Mouse (Mus musculus) embryonic fibroblast, embryonic 13.5 days (primary cell): ENCODE results near the gene Grasp. TPM values are rescaled to one million over a fixed set of nuclear protein-coding genes. Genes with fewer than 3 reads are reported as not detected.

ENCODE experiments used
- H3K27ac ChIP-seq: 2 replicates; pipeline ENCODE4 v1.5.1; 2012; ENCODE audit warnings: low read length, control low read depth, inconsistent platforms; ENCODE audit not compliant: insufficient read depth
- H3K4me1 ChIP-seq: 2 replicates; pipeline ENCODE4 v1.6.1; 2011; ENCODE audit warnings: low read length; ENCODE audit not compliant: control insufficient read depth, insufficient read depth
- H3K4me3 ChIP-seq: 2 replicates; pipeline ENCODE4 v1.5.1; 2011; ENCODE audit warnings: mild to moderate bottlenecking, control low read depth, low read length; ENCODE audit not compliant: insufficient read depth
- CTCF ChIP-seq: IDR thresholded peaks from 2 replicates; pipeline ENCODE4 v1.5.1; 2011; ENCODE audit warnings: mild to moderate bottlenecking, control low read depth, low read length, moderate library complexity, borderline replicate concordance; ENCODE audit not compliant: insufficient read depth
- POLR2A ChIP-seq: IDR thresholded peaks from 2 replicates; pipeline ENCODE4 v1.6.1; 2011; ENCODE audit warnings: low read depth, mild to moderate bottlenecking, control low read depth, low read length, moderate library complexity
- polyA plus RNA-seq: library from polyadenylated mRNA; stranded (reverse); fragments of >200 nt; gene quantifications from 2 replicates; pipeline ENCODE4 v1.2.4, GENCODE M21; 2011; ENCODE audit warnings: low read depth; ENCODE audit not compliant: missing spikeins, insufficient read length

Gene Grasp
- 9.0 and 9.3 TPM in 2 replicates for polyA plus RNA-seq

DNA sequence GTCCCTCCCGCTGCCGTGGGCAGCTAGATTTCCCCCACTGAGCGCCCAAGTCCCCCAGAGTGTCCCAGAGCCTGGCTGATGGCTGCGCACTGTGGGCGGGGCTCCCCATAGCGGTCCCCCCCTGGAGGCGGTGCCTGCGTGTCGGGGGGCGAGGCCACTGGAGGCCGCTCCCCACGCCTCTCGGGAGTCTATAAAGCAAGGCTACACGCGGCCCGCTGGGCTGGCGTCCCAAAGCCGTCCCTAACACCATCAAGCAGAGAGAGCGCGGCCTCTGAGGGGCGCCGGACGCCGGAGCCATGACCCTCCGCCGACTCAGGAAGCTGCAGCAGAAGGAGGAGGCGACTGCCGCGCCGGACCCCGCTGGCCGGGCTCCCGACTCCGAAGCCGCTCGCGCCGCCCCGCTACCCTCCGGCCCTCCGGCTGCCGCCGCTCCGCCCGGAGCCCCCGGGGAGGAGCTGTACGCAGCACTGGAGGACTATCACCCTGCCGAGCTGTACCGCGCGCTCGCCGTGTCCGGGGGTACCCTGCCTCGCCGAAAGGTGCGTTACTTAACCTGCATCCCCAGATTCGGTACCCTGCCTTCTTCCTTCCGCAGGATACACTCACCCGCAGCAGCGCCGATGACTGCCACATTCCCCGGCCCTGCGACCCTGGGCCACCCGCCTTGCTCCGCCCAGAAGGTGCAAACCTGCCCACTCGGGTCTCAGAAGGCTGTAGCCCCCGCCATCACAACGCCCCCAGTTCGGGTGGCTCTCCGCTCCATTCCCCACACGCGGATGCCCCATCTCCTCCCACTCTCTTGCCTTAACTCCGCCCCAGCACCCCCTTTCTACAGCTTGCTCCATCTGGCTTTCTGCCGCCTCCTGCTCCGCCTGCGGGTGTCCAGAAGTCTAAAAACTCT lies at the start of gene Grasp:
TSS of gene Grasp (plus strand) at position 183 of the 901 bp plus-strand sequence.
- Histone ChIP-seq H3K4me3 (peak within 1 kb of the TSS; percentile 86), H3K27ac (peak within 1 kb of the TSS; percentile 14; the same call in 1 of the 2 replicates), H3K4me1 (peaks cover 18% of the 10 kb centered on the region)
- TF ChIP-seq CTCF, result no peak
- TF ChIP-seq POLR2A, result peak; percentile 98

DNA sequence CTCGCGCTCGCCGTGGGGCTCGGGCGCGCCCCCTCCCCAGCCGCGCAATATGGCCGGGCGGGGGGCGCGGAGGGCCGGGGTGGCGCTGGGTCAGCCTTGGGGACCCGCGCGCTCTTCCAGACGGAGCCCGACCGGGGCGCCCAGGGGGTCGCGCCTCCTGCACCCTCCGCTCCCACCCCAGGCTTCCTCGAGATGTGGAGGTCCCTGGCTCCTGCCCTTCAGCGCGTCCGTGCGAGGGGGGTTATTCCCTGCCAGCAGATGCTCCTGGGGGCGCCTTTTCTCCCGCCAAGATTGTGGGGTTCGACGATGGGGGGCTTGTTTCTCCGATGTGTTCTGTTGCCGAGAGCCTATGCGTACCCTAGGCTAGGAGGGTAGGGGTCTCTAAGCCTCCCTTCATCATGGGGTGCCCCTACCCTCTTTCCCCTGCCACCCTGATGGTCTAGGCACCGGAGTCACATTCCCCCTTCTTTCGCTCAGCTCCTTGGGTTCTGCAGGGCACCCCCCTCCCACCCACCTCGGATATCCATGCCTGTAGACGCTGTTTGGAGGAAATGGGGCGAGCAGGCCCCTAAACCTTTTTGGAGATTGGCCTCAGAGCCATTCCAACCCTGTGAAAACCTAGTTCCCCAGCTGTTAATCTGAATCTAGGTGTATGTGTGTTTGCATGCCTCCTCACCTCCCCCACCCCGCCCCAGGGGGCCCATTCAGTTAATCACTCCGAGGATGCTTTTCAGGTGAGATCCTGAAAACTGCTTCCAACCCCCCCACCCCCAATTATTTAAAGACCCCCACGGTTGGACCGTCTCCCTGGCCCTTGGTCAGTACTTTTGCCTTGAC lies 49.5 kb upstream of the Grasp start:
- Histone ChIP-seq H3K27ac (no peak overlapping the region), H3K4me3 (peak overlapping the region; percentile 62), H3K4me1 (peaks cover 2% of the 10 kb centered on the region; the same call in 1 of the 2 replicates)
- TF ChIP-seq POLR2A (no peak), CTCF (no peak)

DNA sequence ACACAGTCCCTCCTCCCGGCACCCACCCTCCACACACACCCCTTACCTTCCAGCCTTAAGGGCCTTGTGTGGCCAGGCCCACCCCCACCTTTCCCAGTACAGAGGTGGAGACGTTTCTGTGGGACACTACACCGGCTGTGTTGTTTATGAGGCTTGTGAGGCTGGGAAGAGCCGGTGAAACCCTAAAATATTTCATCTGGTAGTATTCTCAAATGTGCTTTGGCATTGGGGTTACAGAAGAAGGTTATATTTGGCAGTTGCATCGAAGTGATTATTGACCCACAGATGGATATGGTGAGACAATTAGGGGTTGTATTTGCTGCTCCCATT lies 48.9 kb upstream of the Grasp start:
- peak overlapping the region; percentile 62 for H3K4me3 ChIP-seq
- no peak overlapping the region for H3K27ac ChIP-seq
- TF ChIP-seq CTCF (no peak), POLR2A (no peak)
- H3K4me1 ChIP-seq, result peaks cover 2% of the 10 kb centered on the region; the same call in 1 of the 2 replicates

DNA sequence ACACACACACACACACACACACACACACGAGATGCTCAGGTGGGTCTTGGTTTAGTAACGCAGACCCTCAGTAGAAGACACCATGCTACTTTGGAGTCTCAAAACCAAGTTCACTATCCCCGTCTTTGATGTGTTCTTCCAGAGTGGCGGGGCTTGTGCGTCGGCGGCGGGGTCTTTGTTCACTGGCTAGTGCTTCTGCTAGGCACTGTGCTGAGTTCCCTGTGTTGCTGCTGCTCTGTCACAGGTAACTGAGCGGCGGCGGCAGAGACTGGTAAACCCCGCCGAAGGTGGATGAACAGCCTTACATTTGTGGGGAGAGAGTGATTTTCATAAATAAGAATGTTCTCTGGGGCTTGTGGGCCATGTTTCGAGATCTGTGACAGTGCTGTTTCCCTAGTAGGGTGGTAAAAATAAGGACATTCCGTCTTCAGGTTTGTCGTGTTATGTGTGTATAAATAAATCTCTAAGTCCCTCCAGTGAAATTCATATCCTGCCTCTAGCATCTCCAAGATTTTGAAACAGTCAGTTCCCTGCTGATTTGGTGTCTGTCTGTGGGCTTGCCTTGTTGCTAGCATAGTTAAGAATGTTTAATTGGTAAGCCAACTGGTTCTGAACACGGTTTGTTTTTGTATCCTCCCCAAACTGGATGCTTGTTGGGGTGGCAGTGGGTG lies 48.2 kb upstream of the Grasp start:
- Histone ChIP-seq H3K4me3 (peak overlapping the region; percentile 24), H3K27ac (0 out of 2 replicates have a peak overlapping the region, but pooled peaks have one; percentile 10), H3K4me1 (peaks cover 2% of the 10 kb centered on the region; the same call in 1 of the 2 replicates)
- TF ChIP-seq CTCF (no peak), POLR2A (no peak)

DNA sequence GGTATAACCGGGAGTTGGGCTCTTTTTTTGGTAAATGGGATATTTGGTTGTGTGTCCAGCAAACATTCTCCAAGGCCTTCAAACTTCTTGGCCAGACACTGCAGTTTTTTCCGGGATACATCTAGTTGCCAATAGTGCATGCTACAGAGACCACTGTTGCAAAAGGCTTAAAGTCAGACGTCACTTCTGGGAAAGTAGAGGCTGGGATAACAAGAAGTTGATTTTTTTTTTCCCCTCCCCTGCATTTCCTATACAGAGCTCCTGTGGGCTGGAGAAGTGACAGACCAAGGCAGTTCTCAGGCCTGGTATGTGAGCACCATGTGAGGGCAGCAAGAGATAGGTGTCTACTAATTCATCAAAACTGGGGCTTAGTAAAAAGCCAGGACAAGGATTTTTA lies 47.7 kb upstream of the Grasp start:
- no peak for TF ChIP-seq CTCF
- Histone ChIP-seq H3K4me3 (no peak overlapping the region), H3K27ac (no peak overlapping the region), H3K4me1 (peaks cover 3% of the 10 kb centered on the region; the same call in 1 of the 2 replicates)

DNA sequence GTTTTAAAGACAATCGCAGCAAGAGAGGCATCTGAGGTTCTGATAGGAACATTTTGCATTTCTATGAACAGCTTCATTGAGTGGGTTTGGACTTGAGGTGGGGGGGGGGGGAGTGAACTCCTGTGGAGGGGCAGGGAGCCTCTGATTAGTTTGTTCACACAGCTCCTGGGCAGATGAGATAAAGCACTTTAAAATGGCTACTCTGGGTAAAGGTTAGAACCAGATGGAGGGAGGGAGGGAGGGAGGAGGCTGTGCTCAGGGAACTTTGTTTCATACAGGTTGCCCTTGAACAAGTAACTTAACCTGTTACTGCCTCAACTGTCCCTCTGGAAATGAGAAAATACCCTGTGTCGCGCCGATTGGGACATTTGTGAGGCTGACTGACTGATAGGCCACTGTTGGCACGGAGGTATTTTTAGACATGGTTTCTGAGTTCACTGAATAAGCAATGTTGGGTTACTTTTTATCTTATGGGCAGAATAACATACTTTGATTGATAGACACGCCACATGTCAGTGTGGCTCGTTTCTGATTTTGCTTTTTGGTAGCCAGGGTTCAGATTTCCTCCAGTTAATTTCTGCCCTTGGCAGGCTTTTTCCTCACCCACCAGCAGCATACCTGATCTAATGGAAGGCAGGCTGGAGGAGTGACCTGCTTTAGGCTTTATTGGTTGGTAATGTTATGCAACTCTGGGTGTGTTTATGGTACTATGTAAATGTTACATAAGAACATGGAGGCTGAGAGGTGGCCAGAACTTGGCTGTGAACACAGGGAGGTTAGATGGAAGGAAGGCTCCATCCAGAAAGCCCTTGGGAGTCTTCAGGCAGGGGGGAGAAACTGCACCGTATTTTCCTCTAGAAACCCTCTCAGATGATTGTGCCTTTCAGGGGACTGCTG lies 46.9 kb upstream of the Grasp start:
- no peak for TF ChIP-seq CTCF
- TF ChIP-seq POLR2A, result no peak
- peaks cover 5% of the 10 kb centered on the region; the same call in 1 of the 2 replicates for H3K4me1 ChIP-seq
- H3K27ac ChIP-seq, result no peak overlapping the region
- no peak overlapping the region for H3K4me3 ChIP-seq

DNA sequence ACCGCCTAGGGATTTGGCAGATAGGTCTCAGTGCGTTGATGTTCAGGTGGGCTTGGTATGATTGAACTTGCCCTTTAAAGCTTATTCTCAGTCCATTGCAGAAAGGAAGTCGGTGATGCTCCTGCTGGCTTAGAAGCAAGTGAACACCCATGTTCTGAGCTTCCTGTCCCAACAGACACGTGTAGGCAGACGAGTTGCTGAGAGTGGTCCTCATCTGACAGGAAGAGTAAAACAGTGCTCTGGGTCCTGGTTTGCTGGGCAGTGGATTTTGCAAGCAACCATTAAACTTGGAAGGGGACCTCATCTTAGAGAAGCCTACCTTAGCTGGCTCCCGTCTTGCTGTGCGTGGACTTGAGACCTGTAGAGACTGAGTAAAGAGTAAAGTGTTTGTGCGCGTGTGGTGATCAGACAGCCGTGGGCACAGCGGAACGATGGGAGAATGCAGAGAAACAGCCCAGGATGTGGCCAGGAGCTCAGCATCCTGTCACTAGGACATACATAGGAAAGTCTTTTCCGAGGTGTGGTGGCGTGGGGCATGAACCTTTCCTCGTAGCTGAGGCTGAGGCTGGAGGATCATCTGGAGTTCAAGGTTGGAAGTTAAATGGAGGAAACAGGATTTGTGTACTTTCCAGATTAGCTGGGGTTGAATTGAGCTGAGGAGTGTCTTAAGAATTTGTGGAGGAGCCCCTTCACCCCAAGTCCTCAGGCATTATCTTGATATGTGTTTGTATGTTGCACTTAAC lies 43.5 kb upstream of the Grasp start:
- no peak for TF ChIP-seq POLR2A
- no peak for TF ChIP-seq CTCF
- H3K4me3 ChIP-seq, result no peak overlapping the region
- no peak overlapping the region for H3K27ac ChIP-seq
- H3K4me1 ChIP-seq, result peaks cover 16% of the 10 kb centered on the region

DNA sequence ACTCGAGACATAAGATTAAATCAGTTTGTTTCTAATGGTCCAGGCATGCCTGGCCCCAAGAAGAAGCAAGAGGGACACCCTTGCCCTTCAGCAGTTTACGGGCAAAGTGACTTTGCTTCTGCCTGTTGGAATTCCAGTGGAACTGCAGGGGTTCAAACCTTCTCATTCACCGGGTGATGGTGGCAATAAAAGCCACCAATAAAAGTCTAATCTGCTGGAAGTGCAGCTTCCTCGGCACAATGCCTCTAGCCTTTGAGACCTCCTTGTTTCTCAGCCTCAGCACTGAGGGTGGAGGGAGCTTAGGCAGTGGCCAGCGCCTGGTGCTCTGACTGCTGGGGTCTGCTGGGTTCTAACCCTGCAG lies 42.9 kb upstream of the Grasp start:
- no peak overlapping the region for H3K4me3 ChIP-seq

More for the DNA sequence above, 42.9 kb upstream of the Grasp start:
- Histone ChIP-seq H3K4me1 (peaks cover 16% of the 10 kb centered on the region), H3K27ac (no peak overlapping the region)
- TF ChIP-seq POLR2A, result no peak
- TF ChIP-seq CTCF, result no peak
